Mouse (Mus musculus): ENCODE data around the gene Ly6g6c.

Ly6g6c gene

GRCm38 (mm10) chr17:35115046-35116019 lies 50.1 kb downstream of the Ly6g6c start, which contains the start of gene Ly6g5b:
Gene Ly6g5b (minus strand): TSS chr17:35115428.
- DNase-seq (ENCODE audit: low spot score) = peak; percentile 32
